Mouse (Mus musculus) heart, adult 2 months (tissue): ENCODE results near the gene Pmepa1.

Experiments used
- CTCF ChIP-seq: fragments of 200-600 bp; IDR thresholded peaks from 2 replicates; pipeline ENCODE4 v1.8.1; 2022; ENCODE audit warnings: antibody characterized with exemption, mild to moderate bottlenecking, moderate library complexity
- POLR2A ChIP-seq: fragments of 200-500 bp; IDR thresholded peaks from 2 replicates; pipeline ENCODE4 v1.6.1; 2011; ENCODE audit warnings: mild to moderate bottlenecking, low read depth, low read length, control low read depth; ENCODE audit not compliant: insufficient read depth

DNA sequence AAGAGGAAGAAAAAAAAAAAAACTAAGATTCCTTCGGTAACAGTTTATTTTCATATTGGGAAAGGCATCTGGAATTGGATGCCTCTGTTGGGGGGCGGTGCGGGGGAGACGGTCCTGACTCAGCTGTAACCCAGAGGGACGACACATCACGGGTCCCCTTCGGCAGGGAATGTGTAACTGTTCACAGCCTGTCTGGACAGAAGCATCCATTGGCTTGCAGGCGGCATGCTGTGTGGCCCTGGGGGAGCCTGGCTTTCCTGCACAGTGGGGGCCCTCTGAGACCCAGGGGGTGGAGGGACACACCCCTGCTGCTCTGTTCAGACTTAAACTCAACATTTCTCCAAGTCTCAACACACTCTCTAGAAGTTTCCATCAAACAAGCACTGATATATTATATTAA is 49.5 kb downstream of the Pmepa1 start:
- TF ChIP-seq POLR2A, result no peak
- TF ChIP-seq CTCF, result no peak
